Mouse (Mus musculus): Measurements from ENCODE around the gene Hsd3b2. TPM values are rescaled to one million over a fixed set of nuclear protein-coding genes. Genes with fewer than 3 reads are reported as not detected.
"Not testable (repeated sequence)": the region's sequence is repeated elsewhere in the genome, so short reads cannot be mapped to it uniquely, and the experiment has no call there.

The Hsd3b2 gene
- total RNA-seq (2021), result under 1 TPM in 1 of 2 experiments, not detected in 1; 0.32 TPM

DNA sequence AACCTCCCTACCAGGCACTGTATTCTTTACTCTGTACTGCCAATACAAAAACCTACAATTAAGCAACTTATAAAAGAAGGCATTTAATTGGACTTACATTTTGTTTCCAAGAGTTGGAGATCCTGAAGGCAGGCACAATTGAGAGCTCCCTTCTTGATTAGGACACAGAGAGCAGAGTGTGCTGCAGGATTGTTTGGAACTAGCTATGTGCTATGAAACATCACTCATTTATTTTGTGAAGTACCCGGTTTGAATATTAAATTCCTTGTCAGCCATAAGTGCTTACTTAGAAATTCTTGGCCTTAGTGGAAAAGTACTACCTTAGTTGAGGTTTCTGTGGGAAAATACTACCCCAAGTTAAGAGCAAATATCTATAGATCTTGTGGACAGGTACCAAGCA, at the start of gene Hsd3b2:
Gene Hsd3b2, minus strand, starts transcription at position 168 of the 400 bp plus-strand sequence.
- intact Hi-C loops (cut with DNase I), result loop anchor here (5.0 kb wide), 1 partner anchor 38 kb away; the partner anchor contains the start of gene Hsd3b3

DNA sequence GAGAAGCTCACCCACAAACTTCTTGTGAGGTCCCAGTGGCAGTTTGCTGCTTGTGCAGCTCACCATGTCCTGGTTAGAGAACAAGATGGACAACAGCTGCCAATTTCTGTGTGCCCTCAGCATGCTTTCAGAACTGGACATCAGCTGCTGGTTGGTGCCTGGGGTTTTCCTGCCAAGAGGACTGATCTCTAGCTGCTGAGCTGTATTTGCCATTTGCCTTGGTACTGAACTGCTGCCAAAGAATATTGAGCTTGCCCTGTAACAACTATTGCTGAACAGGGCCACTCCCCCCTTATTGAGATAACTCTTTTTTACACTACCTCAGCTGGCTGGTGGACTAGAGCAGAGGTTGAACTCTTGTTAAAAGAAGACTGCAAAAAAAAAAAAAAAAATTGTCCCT, 39.8 kb upstream of the Hsd3b2 start:
- intact Hi-C loops (cut with DNase I), result loop anchor here (5.0 kb wide), 1 partner anchor 42 kb away; the partner anchor contains the start of gene Hsd3b2
- DNase-seq (ENCODE audit: low spot score in 2 of 2), result no peak

More for the DNA sequence above, at the start of gene Hsd3b2:
- DNase-seq (ENCODE audit: low spot score in 2 of 2), result no peak

DNA sequence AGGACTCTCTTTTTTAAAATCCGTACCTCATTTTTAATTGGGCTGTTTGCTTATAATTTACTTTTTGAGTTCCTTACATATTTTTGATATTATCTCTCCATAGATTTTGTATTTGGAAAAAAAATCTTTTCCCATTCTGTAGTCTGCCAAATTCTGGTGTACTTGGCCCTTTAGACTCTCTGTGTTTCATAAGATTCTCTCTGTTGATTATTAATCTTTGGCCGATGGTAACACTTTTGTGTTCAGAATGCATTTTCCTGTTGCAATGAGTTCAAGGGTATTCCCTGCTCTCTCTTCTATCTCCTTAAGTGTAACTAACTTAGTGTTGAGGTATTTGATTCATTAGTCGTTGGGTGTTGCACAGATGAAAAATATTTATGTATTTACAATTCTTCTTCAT, 32.5 kb upstream of the Hsd3b2 start:
- intact Hi-C loops (cut with DNase I), result no loop called here
- DNase-seq (ENCODE audit: low spot score in 2 of 2), result no peak

DNA sequence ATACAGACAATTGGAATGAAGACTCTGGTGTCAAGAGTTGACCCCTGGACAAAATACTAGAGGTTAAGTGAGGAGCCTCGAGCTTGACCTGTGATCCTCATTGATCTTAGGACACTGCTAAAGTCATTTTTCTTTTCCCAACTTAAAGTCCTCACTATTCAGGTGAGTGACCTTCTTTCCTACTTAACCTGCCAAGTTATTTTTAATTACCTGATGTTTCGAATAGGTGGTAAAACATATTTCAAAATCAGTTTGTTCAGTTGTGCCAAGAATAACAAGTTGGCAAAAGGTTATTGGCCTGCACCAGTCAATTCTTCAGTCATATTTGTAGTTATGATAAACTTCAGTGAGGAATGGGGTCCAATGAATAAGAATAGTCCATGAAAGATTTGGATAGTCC, 27.8 kb upstream of the Hsd3b2 start:
- intact Hi-C loops (cut with DNase I), result no loop called here
- no peak for DNase-seq (ENCODE audit: low spot score in 2 of 2)

DNA sequence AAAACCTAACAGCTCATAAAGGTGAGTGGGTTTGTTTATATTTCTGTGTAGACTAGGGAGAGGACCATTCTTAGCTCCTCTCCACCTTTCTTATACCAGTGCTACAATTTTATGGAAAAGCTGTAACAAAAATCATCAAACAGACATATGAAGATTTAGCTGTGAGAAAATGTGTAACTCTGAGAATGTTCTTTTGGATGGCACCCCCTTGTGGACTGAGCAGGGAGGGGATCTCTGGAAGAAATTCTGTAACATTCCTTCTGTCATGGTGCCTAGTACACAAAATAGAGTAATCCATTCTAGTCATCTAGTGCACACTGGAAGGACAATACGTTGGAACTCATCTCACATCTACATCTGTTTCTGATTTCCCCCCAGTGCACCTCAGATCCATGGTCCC, 16.7 kb upstream of the Hsd3b2 start:
- intact Hi-C loops (cut with DNase I); DNase-seq (ENCODE audit: low spot score in 2 of 2): not testable (repeated sequence)

DNA sequence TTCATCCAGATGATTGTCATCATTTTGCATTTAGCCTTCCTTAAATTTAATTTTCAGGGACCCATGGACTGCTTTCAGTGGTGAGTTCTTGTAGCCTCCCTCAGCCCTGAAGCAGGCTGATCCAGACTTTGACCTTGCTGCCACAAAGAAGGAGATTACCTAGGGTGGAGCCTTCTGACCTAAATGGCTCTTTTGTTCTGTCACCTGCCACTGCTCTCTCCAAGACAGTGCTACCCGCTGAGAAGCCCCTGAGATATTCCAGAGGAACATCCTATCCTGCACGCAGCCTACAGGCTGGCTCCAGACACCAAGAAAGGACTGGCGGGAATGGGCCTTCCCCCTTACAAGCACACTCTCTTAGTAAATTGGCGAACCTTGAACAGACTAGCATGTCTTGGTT, 10.0 kb upstream of the Hsd3b2 start:
- intact Hi-C loops (cut with DNase I), result no loop called here
- DNase-seq (ENCODE audit: low spot score in 2 of 2), result no peak

DNA sequence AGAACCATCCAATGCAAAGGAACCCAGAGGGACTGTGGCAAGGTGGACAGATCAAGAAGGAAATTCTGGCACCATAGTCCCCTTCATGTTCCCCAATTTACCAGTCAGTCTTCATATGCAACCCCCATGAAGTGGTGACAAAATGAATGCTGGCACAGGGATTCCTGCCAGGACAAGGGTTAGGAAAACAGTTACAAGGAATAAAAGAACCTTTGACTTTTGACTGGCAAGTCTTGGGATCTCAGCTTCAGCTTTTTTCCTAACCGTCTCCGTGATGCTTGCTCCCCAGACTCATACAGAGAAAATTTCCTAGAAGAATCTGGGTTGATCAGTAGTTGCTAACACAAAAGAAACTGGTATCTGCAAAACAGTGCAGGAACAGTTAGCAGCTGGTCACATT, 9.4 kb upstream of the Hsd3b2 start:
- DNase-seq (ENCODE audit: low spot score in 2 of 2), result no peak
- intact Hi-C loops (cut with DNase I), result no loop called here

DNA sequence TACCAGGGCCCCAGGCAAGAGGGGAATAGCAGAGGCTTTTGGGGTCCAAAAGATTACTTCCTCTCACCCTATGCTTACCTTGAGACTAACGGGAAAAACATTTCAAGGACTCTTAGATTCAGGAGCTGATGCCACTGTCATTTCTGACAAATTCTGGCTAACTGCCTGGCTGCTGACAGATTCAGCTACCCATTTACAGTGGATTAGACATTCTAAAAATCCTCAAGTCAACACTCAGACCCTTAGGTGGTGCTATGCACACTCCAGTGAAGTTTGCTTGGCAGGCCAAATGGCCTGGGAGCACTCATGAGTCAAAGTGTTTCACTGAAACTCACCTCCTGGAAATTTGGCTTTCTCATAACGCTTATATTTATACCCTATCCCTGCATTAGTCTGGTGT, 1.9 kb upstream of the Hsd3b2 start:
- intact Hi-C loops (cut with DNase I), result no loop called here
- DNase-seq (ENCODE audit: low spot score in 2 of 2), result no peak

DNA sequence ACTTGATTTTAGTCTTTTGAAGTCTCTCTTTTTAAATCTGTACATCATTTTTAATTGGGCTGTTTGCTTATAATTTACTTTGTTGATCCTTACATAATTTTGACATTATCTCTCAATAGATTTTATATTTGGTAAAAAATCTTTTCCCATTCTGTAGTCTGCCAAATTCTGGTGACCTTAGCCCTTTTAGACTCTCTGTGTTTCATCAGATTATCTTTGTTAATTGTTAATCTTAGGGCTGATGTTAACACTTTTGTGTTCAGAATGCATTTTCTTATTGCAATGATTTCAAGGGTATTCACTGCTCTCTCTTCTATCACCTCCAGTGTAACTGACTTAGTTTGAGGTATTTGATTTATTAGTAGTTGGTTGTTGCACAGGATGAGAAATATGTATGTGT, 3.6 kb downstream of the Hsd3b2 start:
- DNase-seq (ENCODE audit: low spot score in 2 of 2), result no peak
- intact Hi-C loops (cut with DNase I), result loop anchor here (5.0 kb wide), 1 partner anchor 42 kb away; the partner anchor contains the start of gene Hsd3b3

DNA sequence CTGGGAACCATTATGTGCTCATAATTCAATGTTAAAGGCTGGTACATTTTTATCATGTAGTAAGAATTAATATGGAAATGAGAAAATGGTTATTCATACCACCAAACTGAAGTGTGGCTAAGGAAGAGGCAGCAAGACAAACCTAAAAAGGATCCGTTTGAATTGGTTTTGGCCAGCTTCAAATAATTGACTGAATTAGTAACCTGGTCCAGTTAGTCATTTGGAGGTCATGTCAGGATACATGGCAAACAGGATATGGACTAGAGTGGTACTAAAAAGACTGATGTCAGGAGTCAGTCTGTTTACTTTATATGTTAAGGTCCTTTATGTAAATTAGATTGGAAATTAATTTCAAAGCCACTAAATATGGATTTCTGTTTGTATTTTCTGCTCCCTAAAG, 41.9 kb downstream of the Hsd3b2 start:
- intact Hi-C loops (cut with DNase I), result no loop called here
- no peak for DNase-seq (ENCODE audit: low spot score in 2 of 2)

DNA sequence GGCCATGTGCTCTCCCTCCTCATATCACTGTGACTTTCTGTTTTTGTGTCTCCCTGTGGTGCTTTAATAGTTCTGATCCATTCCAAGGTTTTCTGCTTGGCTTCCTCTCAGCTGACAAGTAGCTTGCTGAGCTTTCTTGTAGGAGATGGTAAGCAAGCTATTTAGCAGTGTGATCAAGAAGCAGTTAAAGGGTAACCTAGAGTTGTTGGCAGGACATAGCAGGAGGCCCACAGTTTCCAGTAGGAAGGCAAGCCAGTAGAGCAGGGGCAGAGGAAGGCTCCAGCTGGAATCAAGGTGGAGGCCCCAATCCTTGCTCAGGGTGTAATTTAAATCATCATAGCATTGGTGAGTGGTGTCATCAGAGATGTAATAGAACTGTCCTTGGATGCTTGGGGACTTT, 43.6 kb downstream of the Hsd3b2 start:
- intact Hi-C loops (cut with DNase I), result no loop called here
- no peak for DNase-seq (ENCODE audit: low spot score in 2 of 2)

Other genes with a start within 250 kb of the Hsd3b2 start
- gene Hsd3b4, start 214.0 kb downstream of the Hsd3b2 start, total RNA-seq (2021), result not detected
- gene Gm10681, start 135.7 kb downstream of the Hsd3b2 start, total RNA-seq (2021), result not detected
- not detected for gene Hsd3b5, start 94.3 kb downstream of the Hsd3b2 start, total RNA-seq (2021)
- not detected for gene Hsd3b3, start 38.6 kb upstream of the Hsd3b2 start, total RNA-seq (2021)
- not detected for gene Hsd3b6, start 89.9 kb upstream of the Hsd3b2 start, total RNA-seq (2021)
- gene Hsd3b1, start 135.3 kb upstream of the Hsd3b2 start, total RNA-seq (2021), result not detected
- not detected for gene Hao2, start 168.7 kb upstream of the Hsd3b2 start, total RNA-seq (2021)